ENCODE assay signal across 15 mouse cellular contexts in genomic region chr4:153929921-153930320, GRCm38 (mm10). TPM values are rescaled to one million over a fixed set of nuclear protein-coding genes. Genes with fewer than 3 reads are reported as not detected.
DNase-seq lines count a peak whose midpoint lies in the region; ATAC-seq and TF ChIP-seq lines count a peak whose summit lies in the region.
"Had no signal": no experiment of that assay in that cellular context is flagged by ENCODE, and none has a peak within 500 bp of the region (broad histone marks: within the 10 kb centered on the region; RNA-seq: fewer than 3 reads in every experiment).

No protein-coding gene starts in this region.

- H3K27me3 ChIP-seq in forebrain, embryonic 14.5 days (replicated peaks; ENCODE audit: control insufficient read depth, insufficient read depth, low read length), result no peaks in the 10 kb centered on the region
- H3K27me3 ChIP-seq in forebrain, embryonic 11.5 days (ENCODE audit: control insufficient read depth, insufficient read depth, low read length), result no peaks in the 10 kb centered on the region
- H3K27me3 ChIP-seq: liver, embryonic 12.5 days; stomach, embryonic 15.5 days had no signal

- H3K9me3 ChIP-seq in forebrain, embryonic 14.5 days (replicated peaks; ENCODE audit: control insufficient read depth, low read length), result no peaks in the 10 kb centered on the region
- H3K9me3 ChIP-seq in forebrain, embryonic 11.5 days (ENCODE audit: control insufficient read depth, low read length), result no peaks in the 10 kb centered on the region
- H3K9me3 ChIP-seq: heart, embryonic 13.5 days; liver, embryonic 12.5 days; stomach, embryonic 15.5 days had no signal

- intact Hi-C loops in heart, postnatal 25 days (cut with DNase I), result no loop called here

- no peak for TF ChIP-seq CTCF in layer of hippocampus, adult 2 months (conservative IDR thresholded peaks at IDR 0.05)

- H3K4me3 ChIP-seq in forebrain, embryonic 14.5 days (ENCODE audit: low read depth, low read length), result no peak overlapping the region
- no peak overlapping the region for H3K4me3 ChIP-seq in forebrain, embryonic 11.5 days (ENCODE audit: low read depth, low read length)
- no peak overlapping the region for H3K4me3 ChIP-seq in layer of hippocampus, adult 2 months
- H3K4me3 ChIP-seq: heart, embryonic 13.5 days; liver, embryonic 12.5 days; stomach, embryonic 15.5 days had no signal

- no peak overlapping the region for H3K4me2 ChIP-seq in forebrain, embryonic 14.5 days (ENCODE audit: low read length)
- H3K4me2 ChIP-seq in forebrain, embryonic 11.5 days (ENCODE audit: low read depth, low read length, severe bottlenecking), result no peak overlapping the region
- H3K4me2 ChIP-seq: heart, embryonic 13.5 days; liver, embryonic 12.5 days; stomach, embryonic 15.5 days had no signal

- peak; percentile 53; the same call in 1 of the 2 replicates for ATAC-seq in forebrain, embryonic 14.5 days
- no peak for ATAC-seq in forebrain, embryonic 11.5 days (replicated peaks; ENCODE audit: low FRiP score)
- ATAC-seq: liver, embryonic 12.5 days; lung, postnatal 0 days had no signal

- peaks cover 3% of the 10 kb centered on the region; the same call in 1 of the 2 replicates for H3K4me1 ChIP-seq in forebrain, embryonic 14.5 days (ENCODE audit: control insufficient read depth, insufficient read depth, low read length)
- H3K4me1 ChIP-seq in forebrain, embryonic 11.5 days (replicated peaks; ENCODE audit: control insufficient read depth, insufficient read depth, low read length), result no peaks in the 10 kb centered on the region
- H3K4me1 ChIP-seq: heart, embryonic 13.5 days; liver, embryonic 12.5 days; stomach, embryonic 15.5 days had no signal

- no peak overlapping the region for H3K9ac ChIP-seq in forebrain, embryonic 14.5 days (ENCODE audit: low read length)
- no peak overlapping the region for H3K9ac ChIP-seq in forebrain, embryonic 11.5 days (ENCODE audit: low read length)
- H3K9ac ChIP-seq: heart, embryonic 13.5 days; liver, embryonic 12.5 days; stomach, embryonic 15.5 days had no signal

- peak; percentile 74 for DNase-seq in forebrain, embryonic 14.5 days (ENCODE audit: low spot score)
- DNase-seq in forebrain, embryonic 11.5 days (ENCODE audit: low spot score), result no peak
- DNase-seq in A20 (ENCODE audit: low read depth, low spot score), result peak; percentile 6
- peak; percentile 61 to 73 for DNase-seq in cerebellum, postnatal 10 days
- peak; percentile 61 to 68 for DNase-seq in layer of hippocampus, adult 2 months (ENCODE audit: low spot score in 2 of 2)
- DNase-seq in heart, postnatal 25 days (ENCODE audit: low spot score), result no peak
- DNase-seq in urinary bladder, adult 2 months (ENCODE audit: low spot score), result no peak
- DNase-seq in thymus, postnatal 10 days (ENCODE audit: low spot score in 2 of 2), result no peak
- DNase-seq: gastrocnemius, postnatal 36 days; thymus, postnatal 36 days had no signal

- H3K36me3 ChIP-seq in forebrain, embryonic 14.5 days (ENCODE audit: control insufficient read depth, insufficient read depth, low read length), result no peaks in the 10 kb centered on the region
- no peaks in the 10 kb centered on the region for H3K36me3 ChIP-seq in forebrain, embryonic 11.5 days (ENCODE audit: control insufficient read depth, insufficient read depth, low read length)
- H3K36me3 ChIP-seq: heart, embryonic 13.5 days; liver, embryonic 12.5 days; stomach, embryonic 15.5 days had no signal

- 73% methylated on average over 4 of the region's 4 CpGs for WGBS in forebrain, embryonic 14.5 days
- WGBS in forebrain, embryonic 11.5 days, result 83% methylated on average over 4 of the region's 4 CpGs

- no peak overlapping the region for H3K27ac ChIP-seq in forebrain, embryonic 14.5 days (ENCODE audit: low read depth, low read length)
- no peak overlapping the region for H3K27ac ChIP-seq in forebrain, embryonic 11.5 days (ENCODE audit: low read depth, low read length)
- no peak overlapping the region for H3K27ac ChIP-seq in layer of hippocampus, adult 2 months
- H3K27ac ChIP-seq: heart, embryonic 13.5 days; kidney, postnatal 0 days; liver, embryonic 12.5 days; stomach, embryonic 15.5 days had no signal

RNA-seq across cellular contexts. Expression of gene A430005L14Rik, which starts 27.1 kb away (rescaled TPM):
- 71.3 and 78.3 TPM in 2 replicates for polyA plus RNA-seq in forebrain, embryonic 14.5 days (2014; fragmentation: Nextera tagmentation; extraction: Ambion mirVana)
- polyA plus RNA-seq in forebrain, embryonic 11.5 days (2014; fragmentation: Nextera tagmentation; extraction: Ambion mirVana), result 115 and 116 TPM in 2 replicates
- total RNA-seq in layer of hippocampus, adult 2 months (2021), result 10 to 100 TPM; 25.5 to 28.8 TPM
- 10 to 100 TPM; 13.4 to 14.2 TPM for total RNA-seq in heart, postnatal 25 days (2021)
- polyA plus RNA-seq in urinary bladder, adult 2 months (2012; rRNA removed), result 31.4 and 40.4 TPM in 2 replicates

RNA-seq across cellular contexts. Expression of gene Dffb, which starts 45.0 kb away (rescaled TPM):
- 7.4 and 8.6 TPM in 2 replicates for polyA plus RNA-seq in forebrain, embryonic 14.5 days (2014; fragmentation: Nextera tagmentation; extraction: Ambion mirVana)
- polyA plus RNA-seq in forebrain, embryonic 11.5 days (2014; fragmentation: Nextera tagmentation; extraction: Ambion mirVana), result 13.0 and 14.1 TPM in 2 replicates
- total RNA-seq in layer of hippocampus, adult 2 months (2021), result 10 to 100 TPM; 17.2 to 18.3 TPM
- total RNA-seq in heart, postnatal 25 days (2021), result 1 to 10 TPM; 2.5 to 3.7 TPM
- polyA plus RNA-seq in urinary bladder, adult 2 months (2012; rRNA removed), result 10.5 and 14.1 TPM in 2 replicates

RNA-seq across cellular contexts. Expression of gene Cep104, which starts 45.1 kb away (rescaled TPM):
- polyA plus RNA-seq in forebrain, embryonic 14.5 days (2014; fragmentation: Nextera tagmentation; extraction: Ambion mirVana), result 13.2 and 16.8 TPM in 2 replicates
- 22.6 and 24.9 TPM in 2 replicates for polyA plus RNA-seq in forebrain, embryonic 11.5 days (2014; fragmentation: Nextera tagmentation; extraction: Ambion mirVana)
- 10 to 100 TPM; 31.6 to 34.8 TPM for total RNA-seq in layer of hippocampus, adult 2 months (2021)
- 10 to 100 TPM; 26.0 to 27.9 TPM for total RNA-seq in heart, postnatal 25 days (2021)
- polyA plus RNA-seq in urinary bladder, adult 2 months (2012; rRNA removed), result 9.9 and 14.0 TPM in 2 replicates

Comparison
In these comparisons a context has a peak if more than half of its experiments do, and no peak if none do; other contexts are left out.
1. DNase-seq: peak in forebrain, embryonic 14.5 days (single experiment), A20 (single experiment), cerebellum, postnatal 10 days (2 of 2) and layer of hippocampus, adult 2 months (2 of 2); none in forebrain, embryonic 11.5 days (single experiment), heart, postnatal 25 days (single experiment), urinary bladder, adult 2 months (single experiment) and thymus, postnatal 10 days (0 of 2).